Mouse (Mus musculus): ENCODE measurements at regions not wholly inside any gene's neighbourhood (a gene's known extent, or its start where the extent isn't known, plus 50 kb on each side); places are given as distances from the start of the nearest gene placed in this dataset.

- H3K4me3 ChIP-seq (ENCODE audit: low read depth, low read length), result no peak overlapping the region
- H3K27ac ChIP-seq (ENCODE audit: insufficient read depth, low read depth, low read length), result no peak overlapping the region
- 37% methylated on average over 4 of the region's 4 CpGs for WGBS
- H3K27me3 ChIP-seq (ENCODE audit: control insufficient read depth, insufficient read depth, low read length), result no peaks in the 10 kb centered on the region
- no peaks in the 10 kb centered on the region for H3K4me1 ChIP-seq (ENCODE audit: control insufficient read depth, insufficient read depth, insufficient read length, low read length)
- TF ChIP-seq CTCF (IDR thresholded peaks at IDR 0.05; ENCODE audit: extremely low read depth, insufficient read length, insufficient replicate concordance, low read depth, low read length) (no peak), POLR2A (IDR thresholded peaks at IDR 0.05; ENCODE audit: low read depth, low read length) (no peak)
- H3K36me3 ChIP-seq (ENCODE audit: control insufficient read depth, insufficient read depth, low read length), result no peaks in the 10 kb centered on the region
Measured at GRCm38 (mm10) chr13:57236917-57237316, 341.1 kb upstream of the Trpc7 start.

DNA sequence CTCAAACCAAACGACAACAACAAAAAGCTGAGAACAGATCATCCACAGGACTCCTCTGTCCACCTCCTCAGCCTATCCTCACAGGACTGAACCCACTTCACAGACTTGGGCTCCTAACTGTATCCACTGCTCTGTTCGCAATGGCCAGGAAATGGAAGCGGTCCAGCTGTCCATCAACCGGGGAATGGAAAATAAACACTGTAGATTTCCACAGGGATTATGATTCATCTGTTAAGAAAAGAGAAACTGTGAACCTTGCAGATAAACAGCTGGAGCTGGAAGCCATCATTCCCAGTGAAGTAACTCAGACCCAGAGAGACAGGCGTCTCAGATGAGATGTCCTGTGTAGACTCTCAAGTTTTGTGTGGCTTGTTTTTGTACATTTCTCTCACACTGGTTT, 340.4 kb upstream of the Trpc7 start:
- Histone ChIP-seq H3K27ac (ENCODE audit: insufficient read depth, low read depth, low read length) (no peak overlapping the region), H3K36me3 (ENCODE audit: control insufficient read depth, insufficient read depth, low read length) (no peaks in the 10 kb centered on the region), H3K4me3 (ENCODE audit: low read depth, low read length) (no peak overlapping the region), H3K4me1 (ENCODE audit: control insufficient read depth, insufficient read depth, insufficient read length, low read length) (no peaks in the 10 kb centered on the region), H3K27me3 (ENCODE audit: control insufficient read depth, insufficient read depth, low read length) (no peaks in the 10 kb centered on the region)
- 69% methylated on average over 5 of the region's 5 CpGs for WGBS
- TF ChIP-seq POLR2A (IDR thresholded peaks at IDR 0.05; ENCODE audit: low read depth, low read length) (no peak), CTCF (IDR thresholded peaks at IDR 0.05; ENCODE audit: extremely low read depth, insufficient read length, insufficient replicate concordance, low read depth, low read length) (no peak)

GRCm38 (mm10) chr13:57232906-57233305, 337.1 kb upstream of the Trpc7 start:
- Histone ChIP-seq H3K36me3 (ENCODE audit: control insufficient read depth, insufficient read depth, low read length) (no peaks in the 10 kb centered on the region), H3K4me1 (ENCODE audit: control insufficient read depth, insufficient read depth, insufficient read length, low read length) (no peaks in the 10 kb centered on the region), H3K27me3 (ENCODE audit: control insufficient read depth, insufficient read depth, low read length) (no peaks in the 10 kb centered on the region), H3K27ac (ENCODE audit: insufficient read depth, low read depth, low read length) (no peak overlapping the region), H3K4me3 (ENCODE audit: low read depth, low read length) (no peak overlapping the region)
- WGBS, result 78% methylated on average over 5 of the region's 5 CpGs
- TF ChIP-seq CTCF (IDR thresholded peaks at IDR 0.05; ENCODE audit: extremely low read depth, insufficient read length, insufficient replicate concordance, low read depth, low read length) (no peak), POLR2A (IDR thresholded peaks at IDR 0.05; ENCODE audit: low read depth, low read length) (no peak)

DNA sequence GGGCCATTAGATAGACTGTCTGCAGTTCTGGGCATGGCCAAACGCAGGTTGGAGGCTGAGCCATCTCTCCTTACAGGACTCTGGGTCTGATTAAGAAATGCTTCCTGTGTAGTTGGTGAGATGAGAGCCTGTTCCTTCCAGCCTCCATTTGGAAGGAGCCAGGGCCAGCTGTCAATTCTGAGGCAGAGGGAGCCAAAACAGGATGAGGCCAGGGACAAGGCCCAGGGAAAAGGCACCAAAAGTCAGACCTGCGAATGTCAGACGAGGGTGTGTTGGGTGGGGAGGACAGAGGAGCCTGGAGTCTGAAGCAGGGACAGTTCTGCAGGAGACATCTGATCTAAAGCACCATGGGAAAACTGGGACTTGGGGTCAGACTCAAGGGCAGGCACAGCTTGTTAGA, 335.9 kb upstream of the Trpc7 start:
- Histone ChIP-seq H3K27ac (ENCODE audit: insufficient read depth, low read depth, low read length) (no peak overlapping the region), H3K27me3 (ENCODE audit: control insufficient read depth, insufficient read depth, low read length) (no peaks in the 10 kb centered on the region), H3K4me1 (ENCODE audit: control insufficient read depth, insufficient read depth, insufficient read length, low read length) (no peaks in the 10 kb centered on the region), H3K4me3 (ENCODE audit: low read depth, low read length) (no peak overlapping the region), H3K36me3 (ENCODE audit: control insufficient read depth, insufficient read depth, low read length) (no peaks in the 10 kb centered on the region)
- TF ChIP-seq CTCF (IDR thresholded peaks at IDR 0.05; ENCODE audit: extremely low read depth, insufficient read length, insufficient replicate concordance, low read depth, low read length), result no peak
- TF ChIP-seq POLR2A (IDR thresholded peaks at IDR 0.05; ENCODE audit: low read depth, low read length), result no peak
- WGBS, result 53% methylated on average over 3 of the region's 3 CpGs

DNA sequence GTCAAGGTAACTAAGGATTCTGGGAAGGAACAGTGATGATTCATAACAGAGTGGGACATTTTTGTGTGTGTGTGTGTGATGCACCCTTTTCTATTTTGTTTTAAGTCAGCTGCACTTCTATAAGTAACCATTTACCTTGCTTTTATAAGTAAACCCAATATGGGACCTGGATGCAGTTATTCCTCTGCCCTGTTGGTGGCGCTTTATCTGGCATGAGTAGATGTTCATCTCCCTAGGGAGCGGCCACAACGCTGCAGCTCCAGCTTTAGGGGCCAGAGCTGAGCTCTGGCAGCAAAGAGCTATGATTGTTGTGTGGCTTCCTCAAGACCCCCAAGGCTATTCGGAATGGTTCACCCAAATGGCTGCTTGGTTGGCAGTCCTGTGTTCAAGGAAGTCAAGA, 334.5 kb upstream of the Trpc7 start:
- 55% methylated on average over 4 of the region's 4 CpGs for WGBS
- Histone ChIP-seq H3K27ac (ENCODE audit: insufficient read depth, low read depth, low read length) (no peak overlapping the region), H3K27me3 (ENCODE audit: control insufficient read depth, insufficient read depth, low read length) (no peaks in the 10 kb centered on the region), H3K4me1 (ENCODE audit: control insufficient read depth, insufficient read depth, insufficient read length, low read length) (no peaks in the 10 kb centered on the region), H3K36me3 (ENCODE audit: control insufficient read depth, insufficient read depth, low read length) (no peaks in the 10 kb centered on the region), H3K4me3 (ENCODE audit: low read depth, low read length) (no peak overlapping the region)
- TF ChIP-seq POLR2A (IDR thresholded peaks at IDR 0.05; ENCODE audit: low read depth, low read length), result no peak
- no peak for TF ChIP-seq CTCF (IDR thresholded peaks at IDR 0.05; ENCODE audit: extremely low read depth, insufficient read length, insufficient replicate concordance, low read depth, low read length)

DNA sequence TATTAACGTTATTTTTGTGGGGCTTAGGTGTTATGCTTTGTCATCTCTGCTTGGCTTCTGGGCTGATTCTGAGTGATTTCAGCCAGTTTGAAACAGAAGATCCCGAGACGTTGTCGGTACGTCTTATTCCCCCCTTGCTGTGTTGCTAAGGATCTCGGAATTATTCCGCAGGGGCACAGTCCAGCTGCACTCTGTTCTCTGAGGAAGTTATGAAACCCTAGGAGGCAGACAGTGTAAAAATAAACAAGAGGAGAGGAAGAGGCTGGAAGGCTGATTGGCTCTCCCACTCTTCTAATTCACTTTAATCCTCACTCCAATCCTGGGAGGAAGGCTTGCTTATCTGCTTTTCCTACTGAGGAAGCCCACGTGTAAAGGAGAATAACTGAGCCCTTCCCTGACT, 325.3 kb upstream of the Trpc7 start:
- Histone ChIP-seq H3K27me3 (ENCODE audit: control insufficient read depth, insufficient read depth, low read length) (no peaks in the 10 kb centered on the region), H3K27ac (ENCODE audit: insufficient read depth, low read depth, low read length) (no peak overlapping the region), H3K36me3 (ENCODE audit: control insufficient read depth, insufficient read depth, low read length) (no peaks in the 10 kb centered on the region), H3K4me3 (ENCODE audit: low read depth, low read length) (no peak overlapping the region), H3K4me1 (ENCODE audit: control insufficient read depth, insufficient read depth, insufficient read length, low read length) (no peaks in the 10 kb centered on the region)
- no peak for TF ChIP-seq CTCF (IDR thresholded peaks at IDR 0.05; ENCODE audit: extremely low read depth, insufficient read length, insufficient replicate concordance, low read depth, low read length)
- TF ChIP-seq POLR2A (IDR thresholded peaks at IDR 0.05; ENCODE audit: low read depth, low read length), result no peak
- WGBS, result 72% methylated on average over 8 of the region's 8 CpGs

DNA sequence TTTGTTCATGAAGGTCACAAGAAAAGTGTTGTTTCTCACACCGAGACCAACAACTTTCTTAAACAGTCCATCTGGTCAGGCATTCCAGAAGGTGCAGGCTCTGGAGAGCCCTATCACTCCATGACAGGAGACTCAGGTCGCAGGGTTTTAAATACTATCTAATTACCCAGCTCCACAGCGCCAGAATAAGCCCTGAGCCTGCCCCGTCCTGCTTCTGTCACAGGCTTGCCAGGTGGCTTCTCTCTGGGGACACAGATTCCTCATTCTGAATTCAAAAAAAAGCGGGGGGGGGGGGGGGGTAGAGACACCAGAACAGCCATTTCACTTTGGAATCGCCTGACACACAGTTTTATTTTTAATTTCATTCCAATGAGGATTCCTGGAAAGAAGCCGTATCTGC, 320.4 kb upstream of the Trpc7 start:
- Histone ChIP-seq H3K27me3 (ENCODE audit: control insufficient read depth, insufficient read depth, low read length) (no peaks in the 10 kb centered on the region), H3K27ac (ENCODE audit: insufficient read depth, low read depth, low read length) (no peak overlapping the region), H3K4me1 (ENCODE audit: control insufficient read depth, insufficient read depth, insufficient read length, low read length) (no peaks in the 10 kb centered on the region), H3K36me3 (ENCODE audit: control insufficient read depth, insufficient read depth, low read length) (no peaks in the 10 kb centered on the region), H3K4me3 (ENCODE audit: low read depth, low read length) (no peak overlapping the region)
- no peak for TF ChIP-seq CTCF (IDR thresholded peaks at IDR 0.05; ENCODE audit: extremely low read depth, insufficient read length, insufficient replicate concordance, low read depth, low read length)
- no peak for TF ChIP-seq POLR2A (IDR thresholded peaks at IDR 0.05; ENCODE audit: low read depth, low read length)
- 48% methylated on average over 7 of the region's 7 CpGs for WGBS

- Histone ChIP-seq H3K4me1 (ENCODE audit: control insufficient read depth, insufficient read depth, insufficient read length, low read length) (no peaks in the 10 kb centered on the region), H3K4me3 (ENCODE audit: low read depth, low read length) (no peak overlapping the region), H3K27ac (ENCODE audit: insufficient read depth, low read depth, low read length) (no peak overlapping the region), H3K27me3 (ENCODE audit: control insufficient read depth, insufficient read depth, low read length) (no peaks in the 10 kb centered on the region), H3K36me3 (ENCODE audit: control insufficient read depth, insufficient read depth, low read length) (no peaks in the 10 kb centered on the region)
- TF ChIP-seq POLR2A (IDR thresholded peaks at IDR 0.05; ENCODE audit: low read depth, low read length) (no peak), CTCF (IDR thresholded peaks at IDR 0.05; ENCODE audit: extremely low read depth, insufficient read length, insufficient replicate concordance, low read depth, low read length) (no peak)
- 63% methylated on average over 1 of the region's 1 CpGs for WGBS
Measured at GRCm38 (mm10) chr13:57212251-57212650, 316.5 kb upstream of the Trpc7 start.

Measured in small intestine, adult 2 months (tissue).